Mouse (Mus musculus) CD4-positive helper T cell, adult 2 months (primary cell): Measurements from ENCODE around the gene Olfr159.

Source experiments
- DNase-seq: peaks from one replicate; pipeline ENCODE4 v3.0.0-alpha.2; 2012; ENCODE audit warnings: low read depth, missing footprints, low spot score

The Olfr159 gene

GRCm38 (mm10) chr4:43729794-43730550, 40.8 kb downstream of the Olfr159 start, which contains the start of gene Spaar:
Gene Spaar, plus strand, starts transcription at chr4:43730034.
- no peak for DNase-seq

GRCm38 (mm10) chr4:43729126-43729525, 41.7 kb downstream of the Olfr159 start:
- no peak for DNase-seq

GRCm38 (mm10) chr4:43728576-43728954, 42.2 kb downstream of the Olfr159 start:
- DNase-seq = no peak

- DNase-seq = no peak
Observed at GRCm38 (mm10) chr4:43727718-43728575, 42.9 kb downstream of the Olfr159 start.

- no peak for DNase-seq
Observed at GRCm38 (mm10) chr4:43726995-43727394, 43.8 kb downstream of the Olfr159 start, which contains the start of gene Hrct1. Gene Hrct1, plus strand, starts transcription at chr4:43727188.

GRCm38 (mm10) chr4:43726228-43726993, 44.4 kb downstream of the Olfr159 start:
- DNase-seq = no peak

GRCm38 (mm10) chr4:43724764-43725163, 46.0 kb downstream of the Olfr159 start:
- peak; percentile 21 for DNase-seq

GRCm38 (mm10) chr4:43722191-43722590, 48.6 kb downstream of the Olfr159 start:
- no peak for DNase-seq

GRCm38 (mm10) chr4:43720491-43721228, 50.1 kb downstream of the Olfr159 start:
- DNase-seq = no peak
